Comparison of ENCODE assay signal across 8 mouse cellular contexts in the genomic region with DNA sequence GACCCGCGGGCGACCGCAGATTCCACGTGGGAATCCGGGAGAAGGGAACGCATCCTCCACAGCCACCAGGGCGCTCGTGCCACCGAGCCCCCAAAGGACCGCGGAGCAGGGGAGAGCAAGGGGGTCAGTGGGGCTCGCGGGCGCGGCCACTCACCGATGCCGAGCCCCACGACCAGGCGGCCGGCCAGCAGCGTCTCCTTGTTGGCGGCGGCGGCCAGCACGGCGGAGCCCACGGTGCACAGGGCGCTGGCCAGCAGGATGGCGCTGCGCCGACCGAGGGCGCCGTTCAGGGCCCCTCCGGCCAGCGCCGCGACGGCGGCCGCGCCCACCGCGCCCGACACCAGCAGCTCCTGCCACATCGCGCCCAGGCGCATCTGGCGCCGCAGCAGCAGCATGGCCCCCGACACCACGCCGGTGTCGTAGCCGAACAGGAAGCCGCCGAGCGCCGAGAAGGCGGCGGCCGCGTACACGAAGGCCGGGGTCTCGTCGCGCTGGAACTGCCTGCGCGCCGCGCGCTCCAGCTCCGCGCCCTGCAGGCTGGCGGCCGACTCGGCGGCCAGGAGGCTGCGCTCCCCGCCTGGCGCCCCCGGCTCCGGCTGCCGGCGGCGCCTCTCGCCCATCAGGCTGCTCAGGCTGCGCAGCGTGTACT. TPM values are rescaled to one million over a fixed set of nuclear protein-coding genes. Genes with fewer than 3 reads are reported as not detected.
DNase-seq lines count a peak whose midpoint lies in the region; ATAC-seq lines count a peak whose summit lies in the region.

No protein-coding gene starts in this region.

- peak overlapping the region; percentile 95 for H3K4me2 ChIP-seq in lung, embryonic 15.5 days

- peaks cover 9% of the 10 kb centered on the region; the same call in 1 of the 2 replicates for H3K27me3 ChIP-seq in lung, embryonic 15.5 days

- H3K4me1 ChIP-seq in lung, embryonic 15.5 days, result peaks cover 18% of the 10 kb centered on the region; the same call in 1 of the 2 replicates

- ATAC-seq in lung, embryonic 15.5 days (ENCODE audit: borderline replicate concordance, extremely low read depth, low FRiP score, low TSS enrichment), result peak; percentile 88
- no peak for ATAC-seq in inflammation-experienced regulatory T-cells, adult 6 months

- peak; percentile 45 for DNase-seq in left cerebral cortex, postnatal 4 days
- DNase-seq in left cerebral cortex, adult 11 months (ENCODE audit: low spot score), result no peak
- DNase-seq in cerebellum, adult 8-10 months, result peak; percentile 52
- DNase-seq in gastrocnemius, postnatal 10 days, result peak; percentile 58
- DNase-seq in induced T-regulatory cell, adult 2 months (ENCODE audit: low read depth), result peak; percentile 2
- peak; percentile 50 for DNase-seq in ovary, postnatal 36 days (ENCODE audit: low spot score)

- H3K36me3 ChIP-seq in lung, embryonic 15.5 days, result no peaks in the 10 kb centered on the region

- H3K9ac ChIP-seq in lung, embryonic 15.5 days, result peak overlapping the region; percentile 62

- intact Hi-C loops in left cerebral cortex, postnatal 4 days (cut with DNase I), result loop anchor here (5.0 to 10.0 kb wide), 3 partner anchors 95 to 398 kb away; no protein-coding TSS in a partner anchor

- no peaks in the 10 kb centered on the region for H3K9me3 ChIP-seq in lung, embryonic 15.5 days

- peak overlapping the region; percentile 69 for H3K4me3 ChIP-seq in lung, embryonic 15.5 days

- H3K27ac ChIP-seq in lung, embryonic 15.5 days, result peak overlapping the region; percentile 69

- WGBS in lung, embryonic 15.5 days, result under 1% methylated on average over 76 of the region's 91 CpGs

RNA-seq across cellular contexts. Expression of a gene that starts 0.5 kb away (rescaled TPM):
- 10 to 100 TPM; 26.0 to 27.3 TPM for total RNA-seq in left cerebral cortex, postnatal 4 days (2021)
- total RNA-seq in gastrocnemius, postnatal 10 days (2021), result 1 to 10 TPM; 3.1 to 4.8 TPM
- 1.1 and 1.5 TPM in 2 replicates for polyA plus RNA-seq in lung, embryonic 15.5 days (2015; fragmentation: Nextera tagmentation; extraction: Ambion mirVana)
- not detected for polyA plus RNA-seq in inflammation-experienced regulatory T-cells, adult 6 months (2017; shearing (Covaris generic))

Comparison
In these comparisons a context has a peak if more than half of its experiments do, and no peak if none do; other contexts are left out.
1. RNA of a gene that starts 0.5 kb away (total RNA-seq): 26.0 to 27.3 TPM in left cerebral cortex, postnatal 4 days; 3.1 to 4.8 TPM in gastrocnemius, postnatal 10 days; every median in the first group is over 4 times any median in the second.